Mouse (Mus musculus) midbrain, embryonic 16.5 days (tissue): Measurements from ENCODE around the gene Slc25a25. TPM values are rescaled to one million over a fixed set of nuclear protein-coding genes. Genes with fewer than 3 reads are reported as not detected.

Experiments
- ATAC-seq: fragments of 200-750 bp; cut with Nextera tagmentation; 2 replicates; pipeline ENCODE4 v1.8.0; 2017; ENCODE audit warnings: moderate TSS enrichment
- H3K27ac ChIP-seq: fragments of 300-500 bp; sonication (generic); 2 replicates; pipeline ENCODE4 v1.5.1; 2014; ENCODE audit warnings: mild to moderate bottlenecking, low read length, mixed read lengths
- H3K27me3 ChIP-seq: fragments of 300-500 bp; sonication (generic); 2 replicates; pipeline ENCODE4 v1.6.1; 2014; ENCODE audit warnings: low read depth, low read length, mixed read lengths; ENCODE audit not compliant: control insufficient read depth, insufficient read depth
- H3K36me3 ChIP-seq: fragments of 300-500 bp; sonication (generic); 2 replicates; pipeline ENCODE4 v1.6.1; 2014; ENCODE audit warnings: mild to moderate bottlenecking, low read length, moderate library complexity, mixed read lengths; ENCODE audit not compliant: control insufficient read depth, insufficient read depth
- H3K4me1 ChIP-seq: fragments of 300-500 bp; sonication (generic); 2 replicates; pipeline ENCODE4 v1.6.1; 2014; ENCODE audit warnings: mild to moderate bottlenecking, low read length, mixed read lengths; ENCODE audit not compliant: control insufficient read depth, insufficient read depth
- H3K4me2 ChIP-seq: fragments of 300-500 bp; sonication (generic); 2 replicates; pipeline ENCODE4 v1.6.1; 2014; ENCODE audit warnings: mild to moderate bottlenecking, low read length, mixed read lengths
- H3K4me3 ChIP-seq: fragments of 300-500 bp; sonication (generic); 2 replicates; pipeline ENCODE4 v1.5.1; 2014; ENCODE audit warnings: low read depth, mild to moderate bottlenecking, low read length, moderate library complexity, mixed read lengths
- H3K9ac ChIP-seq: fragments of 300-500 bp; sonication (generic); 2 replicates; pipeline ENCODE4 v1.6.1; 2014; ENCODE audit warnings: low read depth, low read length, mixed read lengths
- H3K9me3 ChIP-seq: fragments of 300-500 bp; sonication (generic); replicated peaks from 2 replicates; pipeline ENCODE4 v1.6.1; 2014; ENCODE audit warnings: mild to moderate bottlenecking, low read length, mixed read lengths; ENCODE audit not compliant: control insufficient read depth, poor library complexity, severe bottlenecking
- WGBS: fragments of 180-500 bp; shearing (Covaris S2); extraction: QIAGEN DNeasy Blood & Tissue Kit; methylation state at CpG from one replicate; pipeline ENCODE4 v1.1.7; 2014; 5-methylcytosine and 5-hydroxymethylcytosine counted together
- polyA plus RNA-seq: library from polyadenylated mRNA; unstranded; fragments of >200 nt; fragmentation: Nextera tagmentation; extraction: Ambion mirVana; gene quantifications from 2 replicates; pipeline ENCODE4 v1.2.1, GENCODE M21; 2015

The Slc25a25 gene
- polyA plus RNA-seq, 1 experiment from 2014 or later = 55.1 TPM

DNA sequence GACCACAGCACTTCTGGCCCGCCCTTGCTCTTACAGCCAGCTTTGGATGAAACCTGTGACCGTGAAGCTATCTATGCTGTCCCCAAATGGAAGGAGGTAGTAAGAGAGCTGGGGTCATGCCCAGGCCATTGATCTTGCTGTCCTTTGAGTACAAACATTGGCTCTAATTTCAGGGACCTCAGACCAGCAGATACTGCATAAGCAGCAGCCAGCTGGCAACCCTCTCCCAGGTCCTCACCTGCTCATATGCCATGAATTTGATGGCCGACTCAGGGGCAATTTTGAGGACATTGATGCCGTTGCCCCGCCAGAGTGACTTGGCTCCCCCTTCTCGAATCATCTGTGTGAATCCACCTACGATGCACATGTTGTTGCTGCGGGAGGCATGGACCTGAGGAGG, 33.8 kb downstream of the Slc25a25 start:
- WGBS = 96% methylated on average over 8 of the region's 8 CpGs
- no peaks in the 10 kb centered on the region for H3K9me3 ChIP-seq
- no peak overlapping the region for H3K4me2 ChIP-seq
- no peak overlapping the region for H3K4me3 ChIP-seq
- H3K27me3 ChIP-seq = no peaks in the 10 kb centered on the region
- no peak overlapping the region for H3K9ac ChIP-seq
- ATAC-seq = no peak
- no peak overlapping the region for H3K27ac ChIP-seq
- peaks cover 42% of the 10 kb centered on the region for H3K36me3 ChIP-seq
- H3K4me1 ChIP-seq = 0 out of 2 replicates have a peak, but pooled peaks cover under 1% of the 10 kb centered on the region

DNA sequence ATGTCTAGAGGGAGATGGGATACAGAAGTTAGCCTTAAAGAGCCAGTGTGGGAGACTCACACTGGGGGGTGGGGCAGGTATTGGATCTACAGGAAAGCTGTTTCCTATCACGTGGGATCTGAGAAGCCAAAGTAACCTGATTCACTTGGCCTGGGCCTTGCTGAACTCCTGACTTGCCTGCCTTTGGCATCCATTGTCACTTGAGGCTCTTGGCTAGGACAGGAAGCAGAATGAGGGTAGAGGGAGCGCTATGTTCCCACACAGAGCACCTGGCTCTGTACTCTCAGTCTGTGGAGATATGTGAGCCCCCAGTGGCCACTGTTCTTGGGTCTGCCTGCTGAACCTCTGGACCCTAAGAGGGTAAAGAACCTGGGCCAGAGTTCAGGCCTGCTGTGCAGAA, 34.7 kb downstream of the Slc25a25 start:
- 95% methylated on average over 2 of the region's 2 CpGs for WGBS
- no peaks in the 10 kb centered on the region for H3K4me1 ChIP-seq
- no peak overlapping the region for H3K9ac ChIP-seq
- no peak overlapping the region for H3K4me2 ChIP-seq
- H3K9me3 ChIP-seq = no peaks in the 10 kb centered on the region
- H3K27me3 ChIP-seq = no peaks in the 10 kb centered on the region
- H3K4me3 ChIP-seq = no peak overlapping the region
- H3K27ac ChIP-seq = no peak overlapping the region
- ATAC-seq = no peak
- H3K36me3 ChIP-seq = peaks cover 42% of the 10 kb centered on the region

DNA sequence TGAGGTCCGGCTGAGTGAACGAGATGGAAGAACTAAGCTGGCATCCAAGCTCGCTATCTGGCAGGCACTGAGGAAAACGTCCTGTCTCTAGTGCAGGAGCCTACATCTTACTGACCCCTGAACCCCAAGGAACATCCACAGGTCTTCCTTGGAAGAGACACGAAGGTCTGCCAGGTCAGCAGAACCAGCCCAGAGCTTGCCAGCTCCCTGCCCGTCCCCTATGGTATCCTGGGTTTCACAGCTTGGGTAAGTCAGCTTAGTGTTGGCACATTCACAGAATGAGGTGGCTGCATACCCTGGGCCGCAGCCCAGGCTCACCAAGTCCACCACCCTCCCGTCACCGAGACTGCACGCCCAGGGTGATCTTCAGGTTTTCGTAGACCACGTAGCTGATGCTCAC, 35.4 kb downstream of the Slc25a25 start:
- Histone ChIP-seq H3K27me3 (no peaks in the 10 kb centered on the region), H3K27ac (no peak overlapping the region), H3K36me3 (peaks cover 40% of the 10 kb centered on the region), H3K9ac (no peak overlapping the region), H3K4me1 (no peaks in the 10 kb centered on the region), H3K4me2 (no peak overlapping the region), H3K4me3 (no peak overlapping the region), H3K9me3 (no peaks in the 10 kb centered on the region)
- 95% methylated on average over 12 of the region's 12 CpGs for WGBS
- no peak for ATAC-seq

DNA sequence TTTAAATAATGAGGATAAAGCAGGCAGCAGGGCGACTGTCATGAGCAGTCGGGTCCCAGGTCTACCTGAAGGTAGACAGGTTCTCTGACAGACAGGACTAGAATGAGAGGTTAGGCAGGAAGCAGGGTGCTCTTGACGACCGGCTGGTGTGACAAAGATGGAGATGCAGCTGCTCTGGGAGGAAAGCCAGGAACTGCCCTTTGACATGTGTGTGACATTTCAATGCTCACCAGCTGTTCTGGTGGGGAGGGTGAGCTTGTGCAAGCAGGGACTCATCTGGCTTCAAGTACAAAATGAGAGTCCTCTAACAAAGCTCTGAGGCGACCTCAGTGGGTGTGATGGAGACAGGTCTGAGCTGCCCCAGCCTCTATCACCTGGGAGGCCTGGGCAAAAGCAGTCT, 37.3 kb downstream of the Slc25a25 start:
- no peak overlapping the region for H3K4me3 ChIP-seq
- no peak for ATAC-seq
- H3K9ac ChIP-seq = no peak overlapping the region
- H3K4me1 ChIP-seq = no peaks in the 10 kb centered on the region
- H3K27ac ChIP-seq = no peak overlapping the region
- no peaks in the 10 kb centered on the region for H3K9me3 ChIP-seq
- WGBS = 72% methylated on average over 5 of the region's 5 CpGs
- no peaks in the 10 kb centered on the region for H3K27me3 ChIP-seq
- H3K4me2 ChIP-seq = no peak overlapping the region
- peaks cover 31% of the 10 kb centered on the region for H3K36me3 ChIP-seq

DNA sequence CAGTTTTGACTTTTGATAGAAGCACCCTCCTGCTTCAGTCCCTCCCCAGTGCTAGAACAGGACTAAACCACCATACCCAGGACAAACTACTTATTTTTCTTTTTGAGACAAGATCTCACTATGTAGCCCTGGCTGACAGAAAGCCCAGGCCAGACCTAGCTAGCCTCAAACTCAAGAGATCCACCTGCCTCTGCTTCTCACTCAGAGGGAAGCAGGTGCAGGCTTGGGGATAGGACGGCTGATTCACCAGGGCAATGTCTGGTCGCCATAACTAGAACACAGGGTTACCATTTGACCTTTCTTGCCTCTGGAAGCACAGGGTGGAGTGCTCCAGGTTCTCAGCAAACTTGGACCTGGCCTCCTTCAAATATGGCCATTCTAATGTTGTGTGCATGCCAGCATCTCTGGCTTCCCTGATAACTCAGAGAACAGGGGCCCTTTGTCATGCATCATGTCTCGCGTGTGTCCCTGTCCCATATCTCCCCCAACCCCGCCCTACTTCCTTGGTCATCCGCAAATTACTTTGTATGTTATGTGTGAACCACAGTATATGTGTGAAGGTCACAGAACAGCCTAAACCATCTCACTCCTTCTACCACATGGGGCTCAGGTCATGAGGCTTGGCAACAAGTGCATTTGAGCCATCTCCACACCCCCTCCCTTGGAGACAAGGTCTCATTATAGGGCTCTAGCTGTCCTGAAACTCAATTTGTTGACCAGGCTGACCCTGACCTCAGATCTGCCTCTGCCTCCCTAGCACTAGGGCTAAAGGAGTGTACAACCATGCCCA, 38.3 kb downstream of the Slc25a25 start:
- Histone ChIP-seq H3K9ac (no peak overlapping the region), H3K4me2 (no peak overlapping the region), H3K27ac (no peak overlapping the region), H3K4me1 (no peaks in the 10 kb centered on the region), H3K27me3 (no peaks in the 10 kb centered on the region), H3K36me3 (peaks cover 22% of the 10 kb centered on the region), H3K9me3 (no peaks in the 10 kb centered on the region), H3K4me3 (no peak overlapping the region)
- WGBS = 91% methylated on average over 6 of the region's 6 CpGs
- ATAC-seq = no peak

DNA sequence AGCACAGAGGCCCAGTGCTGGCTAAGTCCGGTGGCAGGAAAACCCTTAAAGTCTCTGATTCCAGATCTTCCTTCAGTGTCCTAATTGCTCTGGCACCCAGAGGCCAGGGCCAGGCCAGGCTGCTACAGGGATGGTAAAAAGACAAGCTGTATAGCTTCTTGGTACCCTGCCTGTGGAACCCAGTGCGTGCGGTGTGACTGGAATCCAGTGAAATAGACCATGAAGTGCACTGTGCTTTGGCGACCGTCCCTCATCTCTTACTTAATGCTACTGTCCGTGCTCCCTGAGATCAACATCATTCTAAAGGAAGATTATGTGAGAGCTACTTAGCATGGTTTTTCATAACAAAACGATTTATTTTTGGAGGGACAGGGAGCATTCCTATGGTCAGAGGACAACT, 39.8 kb downstream of the Slc25a25 start:
- H3K36me3 ChIP-seq = peaks cover 9% of the 10 kb centered on the region
- no peak overlapping the region for H3K27ac ChIP-seq
- no peaks in the 10 kb centered on the region for H3K27me3 ChIP-seq
- WGBS = 88% methylated on average over 7 of the region's 7 CpGs
- no peaks in the 10 kb centered on the region for H3K4me1 ChIP-seq
- no peak overlapping the region for H3K4me3 ChIP-seq
- no peak for ATAC-seq
- H3K4me2 ChIP-seq = no peak overlapping the region
- H3K9me3 ChIP-seq = no peaks in the 10 kb centered on the region
- no peak overlapping the region for H3K9ac ChIP-seq

DNA sequence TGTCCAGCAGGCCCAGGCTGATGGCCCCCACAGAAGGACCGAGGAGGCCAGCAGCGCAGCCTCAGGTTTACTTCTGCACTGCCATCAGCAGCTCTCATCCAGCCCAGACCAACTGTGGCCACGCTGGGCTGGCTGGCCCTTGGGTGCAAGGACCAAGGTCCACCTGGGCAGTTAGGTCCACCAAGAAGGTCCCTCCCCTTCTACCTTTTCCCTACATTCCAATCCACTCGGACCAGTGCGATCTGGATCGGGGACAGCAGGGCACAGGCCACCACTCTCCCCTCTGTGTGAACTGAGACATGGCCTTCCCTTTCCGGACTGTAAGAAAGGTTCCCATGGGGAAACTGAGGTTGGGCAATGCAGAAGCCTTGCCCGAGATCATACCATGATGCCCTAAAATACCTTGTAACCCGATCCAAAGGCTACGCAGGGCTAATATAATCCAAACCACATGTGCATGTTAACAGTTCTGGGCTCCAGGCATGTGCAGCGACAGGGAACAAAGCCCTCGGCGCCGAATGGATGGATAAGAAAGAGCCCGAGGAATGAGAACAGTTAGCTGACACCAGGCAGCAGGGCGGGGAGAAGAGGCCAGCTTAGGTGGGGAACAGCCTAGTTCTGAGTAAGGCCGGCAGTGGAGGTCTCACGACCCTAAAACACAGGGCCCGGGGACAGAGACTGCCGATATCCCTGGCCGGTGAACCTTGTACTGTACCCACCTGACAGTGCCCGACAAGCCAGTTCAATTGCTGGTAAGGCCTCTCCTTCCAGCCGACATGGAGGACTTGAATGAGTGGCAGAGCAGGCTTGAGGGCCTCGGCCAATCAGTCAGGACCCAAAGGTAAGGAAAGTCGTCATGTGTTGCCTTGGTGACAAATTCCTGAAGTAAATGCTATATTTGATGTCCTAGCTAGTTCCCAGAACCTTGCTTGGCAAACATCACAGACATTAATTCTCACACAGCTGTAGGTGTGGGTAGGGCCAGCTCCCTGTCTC, 42.5 kb downstream of the Slc25a25 start:
- ATAC-seq = no peak
- H3K4me3 ChIP-seq = no peak overlapping the region
- H3K4me1 ChIP-seq = no peaks in the 10 kb centered on the region
- no peak overlapping the region for H3K27ac ChIP-seq
- 0 out of 2 replicates have a peak, but pooled peaks cover 2% of the 10 kb centered on the region for H3K36me3 ChIP-seq
- no peaks in the 10 kb centered on the region for H3K27me3 ChIP-seq
- no peaks in the 10 kb centered on the region for H3K9me3 ChIP-seq
- WGBS = 71% methylated on average over 25 of the region's 25 CpGs
- no peak overlapping the region for H3K4me2 ChIP-seq
- H3K9ac ChIP-seq = no peak overlapping the region

DNA sequence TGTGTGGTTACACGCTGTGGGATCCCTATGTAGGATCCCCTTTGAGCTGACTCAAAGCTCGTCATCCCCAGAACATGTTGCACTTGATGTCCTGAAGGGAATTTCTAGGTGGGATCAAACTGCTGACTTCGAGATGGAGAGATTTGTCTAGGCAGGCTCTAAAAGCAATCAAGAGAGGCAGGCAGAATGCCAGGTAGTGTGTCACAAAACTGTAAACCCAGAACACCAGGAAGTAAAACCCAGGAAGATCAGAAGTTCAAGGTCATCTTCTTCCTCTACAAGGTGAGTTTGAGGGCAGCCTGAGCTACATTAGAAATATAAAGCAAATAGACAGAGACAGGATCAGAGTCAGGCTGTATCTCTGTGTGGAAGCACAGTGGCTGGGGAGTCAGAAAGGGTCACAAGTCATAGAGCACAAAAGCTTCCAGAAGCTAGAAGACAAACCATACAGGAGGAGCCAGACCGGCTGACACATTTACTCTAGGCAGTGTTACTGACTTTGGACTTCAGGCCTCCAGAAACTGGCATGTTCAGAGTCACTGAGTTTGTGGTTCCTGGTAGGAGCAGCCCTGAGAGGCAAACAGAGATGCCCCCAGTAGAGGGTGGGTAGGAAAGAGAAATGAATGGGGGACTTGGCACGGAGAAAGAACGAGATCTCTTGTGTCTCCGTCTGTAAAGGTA, 44.0 kb downstream of the Slc25a25 start:
- Histone ChIP-seq H3K4me2 (no peak overlapping the region), H3K27me3 (no peaks in the 10 kb centered on the region), H3K9me3 (no peaks in the 10 kb centered on the region), H3K36me3 (peaks cover 8% of the 10 kb centered on the region), H3K27ac (no peak overlapping the region), H3K4me3 (no peak overlapping the region), H3K9ac (no peak overlapping the region), H3K4me1 (no peaks in the 10 kb centered on the region)
- no peak for ATAC-seq
- WGBS = 88% methylated on average over 7 of the region's 7 CpGs
